Mouse (Mus musculus): ENCODE results near the gene Slc4a5. TPM values are rescaled to one million over a fixed set of nuclear protein-coding genes. Genes with fewer than 3 reads are reported as not detected.
"Not testable (repeated sequence)": the region's sequence is repeated elsewhere in the genome, so short reads cannot be mapped to it uniquely, and the experiment has no call there.

The Slc4a5 gene
- total RNA-seq, 2 experiments from 2014 or later, result 0.25 to 1.2 TPM

GRCm38 (mm10) chr6:83302264-83302663 is 82.6 kb downstream of the Slc4a5 start:
- DNase-seq (ENCODE audit: low spot score in 2 of 2), result no peak

- DNase-seq (ENCODE audit: low spot score in 2 of 2), result no peak
These were observed 89.4 kb downstream of the Slc4a5 start for GRCm38 (mm10) chr6:83309017-83309416.

DNA sequence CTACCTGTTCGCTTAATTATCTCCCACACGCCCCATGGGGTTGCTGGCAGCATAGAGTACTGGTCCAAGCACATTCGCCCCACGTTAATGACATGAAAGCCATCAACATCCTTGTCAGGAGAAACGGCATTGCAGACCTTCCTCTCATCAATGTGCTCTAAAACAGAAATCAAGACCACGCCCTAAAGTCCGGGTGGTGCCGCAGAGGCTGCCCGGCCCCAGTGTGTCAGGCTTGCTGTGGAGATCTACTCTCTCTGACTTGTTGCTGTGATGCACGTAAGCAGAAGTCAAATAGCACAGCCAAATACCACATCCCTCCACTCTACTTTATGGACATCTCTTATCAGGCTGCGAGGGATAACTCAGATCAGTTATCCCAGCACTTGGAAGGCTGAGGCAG is 91.6 kb downstream of the Slc4a5 start:
- no peak for DNase-seq (ENCODE audit: low spot score in 2 of 2)

DNA sequence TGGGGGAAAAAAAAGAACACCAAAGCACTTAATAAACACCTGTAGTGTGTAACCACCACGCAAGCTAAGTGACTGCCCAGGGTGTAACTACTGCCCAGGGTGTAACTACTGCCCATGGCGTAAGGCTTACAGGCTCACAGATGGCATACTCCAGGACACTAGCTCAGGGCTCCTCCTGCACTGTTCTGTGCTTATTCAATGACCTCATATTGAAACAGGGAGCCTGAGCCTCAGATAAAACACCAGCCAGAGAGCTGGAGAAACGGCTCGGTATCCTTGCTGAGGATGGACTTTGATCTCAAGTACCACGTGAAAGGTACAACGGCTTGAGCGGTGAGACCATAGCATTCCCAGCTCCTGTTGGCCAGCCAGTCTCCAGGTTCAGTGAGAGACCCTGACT is 92.4 kb downstream of the Slc4a5 start:
- no peak for DNase-seq (ENCODE audit: low spot score in 2 of 2)

GRCm38 (mm10) chr6:83312514-83312913 is 92.9 kb downstream of the Slc4a5 start:
- DNase-seq (ENCODE audit: low spot score in 2 of 2), result no peak

GRCm38 (mm10) chr6:83315293-83315692 is 95.7 kb downstream of the Slc4a5 start:
- DNase-seq (ENCODE audit: low spot score in 2 of 2), result no peak

DNA sequence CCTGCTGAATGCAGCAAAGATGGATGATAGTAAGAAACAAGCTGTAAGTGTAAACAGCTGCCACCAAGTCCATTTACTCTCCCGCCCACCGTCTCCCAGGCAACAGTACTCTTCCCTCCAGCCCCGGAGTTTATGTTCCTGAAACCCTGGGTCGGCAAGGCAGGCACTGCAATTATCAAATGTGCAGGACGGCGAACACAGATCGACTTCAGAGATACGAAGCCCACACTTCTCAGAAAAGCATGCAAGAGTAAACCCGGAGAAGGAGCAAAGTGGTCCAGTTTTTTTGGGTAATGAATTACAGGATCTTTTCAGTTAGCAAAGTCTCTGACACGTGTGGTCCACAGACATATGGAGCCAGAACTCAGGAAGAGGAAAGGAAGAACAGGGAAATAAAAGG is 96.4 kb downstream of the Slc4a5 start:
- DNase-seq (ENCODE audit: low spot score in 2 of 2), result peak; percentile 3 to 21

DNA sequence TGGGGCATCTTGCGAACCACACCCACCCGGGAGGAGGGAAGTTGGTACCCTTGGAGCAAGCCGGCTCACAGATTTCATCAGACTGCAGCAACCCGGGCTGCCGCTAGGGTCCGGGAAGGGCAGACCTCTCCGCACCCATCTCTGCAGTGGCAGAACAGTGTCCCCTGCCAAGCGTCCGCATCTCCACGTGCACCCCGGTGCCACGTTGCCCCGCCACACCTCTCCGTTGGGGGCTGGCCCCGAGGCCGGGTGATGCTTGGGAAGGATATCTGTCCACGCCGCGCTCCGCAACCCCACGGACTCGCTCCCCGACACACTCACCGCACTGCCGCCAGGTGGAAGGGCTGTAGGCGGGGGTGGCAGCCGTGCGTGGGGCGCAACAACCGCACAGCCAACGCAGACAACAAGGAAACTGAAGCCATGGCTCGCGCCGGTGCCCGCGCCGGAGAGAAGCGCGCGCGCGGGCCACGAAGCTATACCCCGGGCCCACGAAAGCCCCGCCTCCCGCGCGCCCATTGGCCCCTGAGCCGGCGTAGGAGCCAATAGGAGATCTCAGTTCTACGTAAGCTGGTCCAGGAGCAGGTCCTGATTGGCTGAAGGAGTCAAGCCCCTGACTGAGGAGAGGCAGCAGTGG is 97.6 kb downstream of the Slc4a5 start:
- DNase-seq (ENCODE audit: low spot score in 2 of 2), result peak; percentile 87 to 94

DNA sequence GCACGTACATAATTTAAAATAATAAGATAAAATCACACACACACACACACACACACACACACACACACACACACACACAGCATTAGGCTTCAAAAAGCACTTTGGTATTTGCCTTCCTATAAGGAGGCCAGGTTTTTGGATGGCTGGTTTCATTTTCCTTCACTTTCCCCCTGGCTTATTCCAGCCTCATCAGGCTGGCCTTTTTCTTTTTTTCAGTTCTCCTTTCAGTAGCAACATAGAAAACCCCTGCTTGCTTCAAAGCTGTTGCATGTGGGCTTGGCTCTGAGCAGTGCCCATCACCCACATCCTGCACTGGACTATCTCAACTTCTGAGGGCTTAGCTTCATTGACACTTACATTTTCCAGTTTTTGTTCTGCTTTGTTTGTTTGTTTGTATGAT is 102.3 kb downstream of the Slc4a5 start:
- no peak for DNase-seq (ENCODE audit: low spot score in 2 of 2)

DNA sequence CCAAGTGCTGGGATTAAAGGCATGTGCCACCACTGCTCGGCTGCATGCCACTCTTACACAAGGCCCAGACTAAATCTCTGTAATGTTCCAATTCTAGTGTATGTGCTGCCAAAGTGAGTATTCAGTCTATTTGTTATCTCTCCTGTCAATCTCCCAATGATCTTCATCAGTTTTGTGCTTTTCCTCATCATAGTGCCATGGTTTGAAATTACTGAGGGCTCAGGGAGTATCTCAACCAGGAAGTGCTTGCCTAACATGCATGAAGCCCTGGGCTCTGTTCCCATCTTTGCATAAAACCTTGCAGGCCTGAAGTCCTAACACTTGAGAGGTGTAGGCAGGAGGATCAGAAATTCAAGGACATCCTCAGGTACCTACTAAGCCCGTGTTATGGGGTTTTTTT is 103.2 kb downstream of the Slc4a5 start:
- DNase-seq (ENCODE audit: low spot score in 2 of 2), result no peak

DNA sequence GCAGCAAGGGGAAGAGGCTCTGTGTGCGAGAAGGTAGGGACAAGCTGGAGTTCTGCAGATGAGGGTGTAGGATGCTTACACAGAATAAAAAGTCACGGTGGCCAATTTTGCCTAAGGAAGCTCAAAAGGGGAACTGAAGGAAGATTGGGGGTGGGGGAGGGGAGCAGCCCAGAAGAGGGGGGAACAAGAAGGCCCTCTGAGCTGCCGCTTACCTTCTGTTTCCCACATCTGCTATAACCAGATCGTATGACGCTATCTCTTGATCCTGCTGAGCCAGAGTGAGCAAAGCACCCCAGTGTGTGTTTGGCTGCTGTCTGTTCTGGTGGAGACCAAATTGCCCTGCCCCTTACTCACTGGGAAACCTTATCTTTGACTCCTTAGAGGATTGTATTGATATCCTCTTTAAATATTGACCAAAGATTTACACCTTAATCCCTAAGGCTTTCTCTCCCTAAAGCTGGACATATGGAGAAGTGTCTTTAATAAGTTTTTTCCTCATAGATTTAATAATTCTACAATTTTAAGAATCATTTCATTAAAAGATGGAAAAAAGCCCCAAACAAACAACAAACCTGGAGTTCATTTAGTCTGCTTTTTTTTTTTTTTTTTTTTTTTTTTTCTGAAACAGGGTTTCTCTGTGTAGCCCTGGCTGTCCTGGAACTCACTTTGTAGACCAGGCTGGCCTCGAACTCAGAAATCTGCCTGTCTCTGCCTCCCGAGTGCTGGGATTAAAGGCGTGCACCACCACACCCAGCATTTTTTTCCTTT is 104.2 kb downstream of the Slc4a5 start:
- DNase-seq (ENCODE audit: low spot score in 2 of 2), result no peak

DNA sequence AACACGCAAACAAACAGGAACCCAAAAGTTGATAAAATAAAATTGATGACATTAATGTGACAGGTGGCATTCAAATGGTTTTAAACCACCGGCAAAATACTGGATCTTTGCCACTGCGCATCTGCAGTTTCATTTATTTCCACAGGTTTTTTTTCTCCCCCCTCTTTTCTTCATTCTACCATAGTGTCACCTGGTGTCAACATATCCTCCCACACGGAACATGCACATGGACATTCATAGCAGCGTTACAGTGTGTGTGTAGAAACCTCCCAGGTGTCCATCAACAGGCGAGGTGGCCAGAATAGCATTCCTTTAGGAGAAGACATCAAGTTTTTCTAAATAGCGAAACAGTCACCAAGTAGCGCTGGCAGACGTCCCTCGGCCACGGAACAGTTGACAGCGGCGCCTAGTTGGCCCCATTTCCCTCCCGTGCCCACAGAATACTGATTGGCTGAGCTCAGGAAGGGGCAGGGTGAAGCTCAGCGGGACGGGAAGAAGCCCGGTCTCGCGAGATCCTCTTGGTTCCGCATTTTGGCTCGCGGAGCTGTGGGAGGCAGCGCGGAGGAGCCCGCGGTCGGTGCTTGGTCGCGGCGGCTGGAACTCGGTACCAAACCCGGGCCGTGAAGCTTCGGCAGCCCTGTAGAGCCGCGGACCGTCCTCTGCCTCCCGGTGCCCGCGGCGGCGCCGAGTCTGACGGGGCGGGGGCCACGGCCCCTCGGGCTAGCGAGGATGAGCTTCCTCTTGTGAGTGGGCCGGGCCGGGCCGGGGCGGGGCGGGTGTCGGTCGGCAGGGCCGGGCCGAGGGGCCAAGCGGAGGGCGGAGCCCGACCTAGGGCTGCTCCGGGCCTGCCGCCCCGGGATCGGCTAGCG is 106.1 kb downstream of the Slc4a5 start, which contains the start of the genes Mthfd2 and Mob1a:
Gene Mthfd2, minus strand, starts transcription at position 384 of the 869 bp plus-strand sequence.
Gene Mob1a, plus strand, starts transcription at position 492 of the 869 bp plus-strand sequence.
- DNase-seq (ENCODE audit: low spot score in 2 of 2), result peak; percentile 90 to 96

DNA sequence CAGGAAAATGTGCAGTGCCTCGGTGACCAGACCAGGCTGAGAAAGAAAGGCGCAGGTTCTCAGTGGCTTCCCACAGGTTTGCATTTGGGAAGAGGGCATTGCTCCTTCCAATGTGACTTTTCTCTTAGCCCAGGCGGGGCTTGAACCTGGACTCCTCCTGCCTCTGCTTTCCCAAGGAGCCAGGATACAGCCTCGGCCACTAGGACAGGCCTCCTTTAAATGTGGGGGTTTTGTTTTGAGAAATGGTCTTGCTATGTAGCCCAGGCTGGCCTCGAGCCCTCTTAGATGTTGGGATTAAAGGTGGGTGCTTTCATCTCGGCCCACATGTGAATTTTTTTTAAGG is 106.7 kb downstream of the Slc4a5 start:
- DNase-seq (ENCODE audit: low spot score in 2 of 2), result no peak

GRCm38 (mm10) chr6:83326761-83327160 is 107.1 kb downstream of the Slc4a5 start:
- DNase-seq (ENCODE audit: low spot score in 2 of 2), result no peak

DNA sequence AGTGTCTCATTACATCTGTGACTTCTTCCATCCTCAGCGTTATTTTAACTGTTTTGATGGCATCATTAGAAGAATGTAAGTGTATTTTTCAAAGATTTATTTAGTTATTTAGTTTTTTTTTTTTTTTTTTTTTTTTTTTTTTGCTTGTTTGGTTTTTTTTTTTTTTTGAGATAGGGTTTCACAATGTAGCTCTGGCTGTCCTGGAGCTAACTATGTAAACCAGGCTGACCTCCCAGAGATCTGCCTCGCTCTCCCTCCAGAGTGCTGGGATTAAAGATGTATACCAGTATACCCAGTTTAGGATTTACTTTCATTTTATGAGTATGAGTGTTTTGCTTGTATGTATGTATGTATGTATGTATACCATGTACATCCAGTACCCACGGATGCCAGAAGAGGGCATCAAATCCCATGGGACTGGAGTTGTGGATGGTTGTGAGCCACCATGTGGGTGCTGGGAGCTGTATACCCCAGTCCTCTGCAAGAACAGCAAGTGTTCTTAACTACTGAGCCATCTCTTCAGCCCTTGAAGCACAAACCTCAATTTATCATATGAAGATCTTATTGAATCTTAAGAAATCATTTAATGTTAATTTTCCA is 108.1 kb downstream of the Slc4a5 start:
- no peak for DNase-seq (ENCODE audit: low spot score in 2 of 2)

- DNase-seq (ENCODE audit: low spot score in 2 of 2), result no peak
These were observed 121.8 kb downstream of the Slc4a5 start for GRCm38 (mm10) chr6:83341387-83341786.

- DNase-seq (ENCODE audit: low spot score in 2 of 2), result no peak
These were observed 123.3 kb downstream of the Slc4a5 start for GRCm38 (mm10) chr6:83342957-83343356.

- not testable (repeated sequence) for DNase-seq (ENCODE audit: low spot score in 2 of 2)
These were observed 125.7 kb downstream of the Slc4a5 start for GRCm38 (mm10) chr6:83345285-83345684.

DNA sequence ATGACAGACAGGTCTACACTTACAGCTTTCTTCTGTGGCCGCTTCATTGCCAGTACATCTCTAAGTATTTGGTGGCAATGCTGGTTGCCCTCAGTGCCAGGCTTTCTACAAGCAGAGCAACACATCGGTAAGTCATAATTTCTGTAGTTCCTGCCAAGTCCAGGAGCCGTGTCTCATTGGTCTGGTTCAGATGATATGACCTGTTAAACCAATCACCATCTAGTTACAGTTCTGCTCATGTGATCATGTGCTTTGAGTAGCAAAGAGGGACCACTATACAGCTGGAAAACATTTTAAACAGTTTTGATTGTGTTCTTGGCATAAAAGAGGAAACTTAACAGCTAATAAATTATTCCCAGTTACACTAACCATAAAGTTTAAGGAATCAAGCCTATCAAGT is 128.3 kb downstream of the Slc4a5 start:
- DNase-seq (ENCODE audit: low spot score in 2 of 2), result no peak

GRCm38 (mm10) chr6:83348873-83349272 is 129.2 kb downstream of the Slc4a5 start, which contains the start of gene Bola3:
TSS of gene Bola3 (plus strand) at chr6:83349147.
- no peak for DNase-seq (ENCODE audit: low spot score in 2 of 2)

DNA sequence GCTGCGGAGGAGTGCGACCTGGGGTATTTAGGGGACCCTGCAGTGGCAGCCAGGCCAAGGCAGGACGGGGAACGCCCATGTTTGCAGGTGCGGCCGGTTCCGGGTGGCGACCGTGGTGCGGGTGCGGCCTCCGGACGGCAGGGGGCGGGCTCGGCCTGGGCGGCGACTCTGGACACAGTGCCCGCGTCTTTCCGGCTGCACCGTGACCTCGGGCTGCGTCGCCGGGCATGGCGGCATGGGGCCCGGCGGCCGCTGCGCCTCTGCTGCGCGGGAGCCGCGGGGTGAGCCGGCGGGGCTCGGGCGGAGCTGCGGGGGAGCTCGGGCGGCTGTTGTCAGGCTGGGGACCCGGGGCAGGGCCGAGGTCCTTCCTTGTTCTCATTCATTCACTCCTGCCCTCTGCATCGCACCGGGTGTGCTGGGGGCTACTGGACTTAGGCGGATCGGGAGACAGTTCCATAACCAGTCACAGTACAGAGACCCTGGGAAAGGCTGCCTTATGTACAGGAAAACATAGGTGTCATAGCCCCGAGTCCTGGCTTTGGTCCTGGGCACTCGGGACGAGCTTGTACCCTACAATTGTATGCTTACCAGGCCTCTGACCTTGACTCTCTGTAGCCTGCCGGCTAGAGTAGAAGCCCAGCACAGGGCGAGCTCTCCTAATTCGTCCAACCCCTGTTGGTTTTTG is 129.8 kb downstream of the Slc4a5 start:
- DNase-seq (ENCODE audit: low spot score in 2 of 2), result peak; percentile 85 to 90

Measured in layer of hippocampus, adult 18-20 months (tissue).